Mouse (Mus musculus) megakaryocyte, embryonic 14.5 days (primary cell): ENCODE measurements around the gene Grin1.

Experiments
- FLI1 ChIP-seq: IDR thresholded peaks from 2 replicates; pipeline ENCODE4 v1.6.1; 2012; ENCODE audit warnings: low read length, inconsistent platforms, mixed read lengths
- GATA1 ChIP-seq: IDR thresholded peaks from 3 replicates; pipeline ENCODE4 v1.6.1; 2012; ENCODE audit warnings: mixed read lengths, low read length, inconsistent platforms, borderline replicate concordance

DNA sequence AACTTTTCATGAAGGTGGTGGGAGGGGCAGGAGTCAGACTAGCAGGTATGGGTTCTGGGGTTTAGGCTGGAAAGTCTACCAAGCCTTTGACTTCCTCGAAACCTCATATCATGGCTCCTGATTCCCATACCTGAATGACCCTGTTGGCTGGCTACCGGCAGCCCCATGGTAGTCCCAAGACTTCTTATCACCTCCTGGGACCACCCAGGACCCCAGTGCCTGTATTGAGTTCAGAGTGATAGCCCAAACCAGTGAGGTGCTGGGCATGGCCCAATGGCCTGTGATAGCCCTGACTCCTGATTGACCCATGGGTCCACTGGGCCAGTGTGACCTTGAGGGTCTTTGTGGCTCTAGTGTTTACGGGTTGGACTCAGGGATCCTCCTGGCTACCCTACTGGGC lies 31.7 kb upstream of the Grin1 start:
- TF ChIP-seq GATA1 (no peak), FLI1 (no peak)
